Mouse (Mus musculus) CD4-positive naive resting alpha-beta T cell, adult 57 days (primary cell): ENCODE results near the gene Ms4a1. TPM values are rescaled to one million over a fixed set of nuclear protein-coding genes. Genes with fewer than 3 reads are reported as not detected.

Source experiments
- total RNA-seq: library from RNA; stranded (reverse); gene quantifications from one replicate; pipeline ENCODE4 v1.2.4, GENCODE M21; 2023

Gene Ms4a1
- 23.8 TPM for total RNA-seq

DNA sequence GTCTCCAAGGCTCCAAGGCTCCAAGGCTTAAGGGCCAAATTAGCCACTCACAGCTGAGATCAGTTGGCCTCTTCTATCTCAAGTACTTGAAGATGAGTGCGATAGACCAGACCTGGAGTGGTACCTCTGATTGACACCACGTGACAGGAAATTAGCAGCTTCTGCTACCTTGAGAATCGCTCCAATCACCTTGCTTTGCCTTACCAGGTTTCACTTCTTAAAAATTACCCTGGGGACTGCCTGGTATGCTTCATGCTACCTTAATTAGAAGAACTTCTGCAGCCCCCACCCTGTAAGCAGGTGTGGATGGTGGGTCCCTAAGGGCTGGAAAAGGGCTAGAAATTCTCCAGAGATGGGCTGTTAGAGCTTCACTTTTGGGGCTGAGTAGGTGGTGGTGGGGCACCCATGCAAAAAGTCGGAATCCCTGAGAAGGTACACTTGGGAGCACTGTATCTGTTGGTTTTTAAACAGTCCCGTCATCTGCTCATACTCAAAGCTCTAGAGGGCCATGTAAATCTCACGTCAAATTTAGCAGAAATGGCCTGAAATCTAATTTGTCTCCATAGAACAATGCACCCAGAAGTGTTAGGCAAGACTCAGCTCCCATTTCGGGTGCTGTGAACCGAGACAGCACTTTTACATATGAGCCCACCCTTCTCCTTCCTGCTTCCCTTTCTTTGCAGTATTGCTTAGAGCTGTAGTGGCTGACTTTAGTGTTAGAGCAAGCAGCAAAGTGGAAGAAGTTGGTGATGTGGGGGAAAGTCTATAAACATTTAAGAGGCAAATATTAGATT lies at the start of gene Ms4a1:
TSS of gene Ms4a1 (minus strand) at position 190 of the 794 bp plus-strand sequence.

DNA sequence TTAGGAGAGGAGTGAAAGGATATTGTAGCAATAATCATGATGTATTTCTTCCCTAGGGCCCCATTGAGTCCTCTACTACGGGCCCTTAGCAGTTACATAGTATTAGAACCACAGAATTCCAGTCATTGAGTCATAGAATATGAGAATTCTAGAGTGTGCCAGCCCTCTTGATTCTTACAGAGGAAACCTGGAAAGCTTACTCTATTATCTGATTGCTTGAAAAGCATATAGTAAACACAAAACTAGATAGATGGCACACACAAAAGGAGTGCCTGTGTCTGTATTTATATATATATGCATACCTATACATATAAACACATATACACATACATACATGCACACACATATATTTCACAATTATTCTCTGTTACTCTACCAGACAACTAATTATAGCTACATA lies 48.3 kb upstream of the Ms4a1 start, which contains the start of gene Ms4a14:
TSS of gene Ms4a14 (minus strand) at position 101 of the 400 bp plus-strand sequence.

DNA sequence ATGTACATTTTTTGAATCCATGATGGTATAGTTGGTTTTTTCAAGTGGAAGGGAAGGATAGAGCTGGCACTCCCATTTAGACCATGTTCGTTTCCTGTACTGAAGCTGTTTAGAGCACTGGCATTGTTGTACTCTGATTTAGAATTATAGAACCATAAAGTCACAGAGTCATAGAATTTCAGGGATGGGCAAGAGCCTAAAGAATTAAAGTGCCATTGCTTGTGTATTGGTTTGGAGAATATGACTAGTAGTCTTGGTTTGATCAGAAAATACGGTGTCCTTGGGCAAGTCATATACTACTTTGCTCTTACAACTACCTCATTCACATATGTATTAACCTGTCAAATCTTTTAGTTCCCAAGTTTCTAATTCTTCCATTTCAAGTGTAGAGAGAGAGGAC lies 17.7 kb upstream of the Ms4a1 start, which contains the start of gene Ms4a5:
TSS of gene Ms4a5 (minus strand) at position 101 of the 400 bp plus-strand sequence.

DNA sequence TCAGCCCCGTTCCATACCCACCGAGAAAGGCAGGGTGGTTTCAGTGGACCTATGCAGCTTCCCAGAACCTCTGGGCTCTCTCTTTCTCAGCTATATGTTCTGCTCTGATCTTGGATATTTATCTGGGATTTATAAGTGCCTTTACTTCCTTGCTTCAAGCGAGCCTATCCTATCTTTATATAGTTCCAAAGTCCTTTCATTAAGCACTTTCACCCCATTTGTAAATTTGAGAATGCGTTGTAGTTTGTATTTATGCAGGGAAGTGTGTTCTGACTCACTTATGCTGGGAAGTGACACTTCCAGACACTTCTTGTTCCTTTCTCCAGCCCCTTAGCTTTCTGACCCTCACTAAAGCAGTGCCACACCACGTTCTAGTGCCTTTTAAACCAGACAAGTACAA lies 33.7 kb downstream of the Ms4a1 start, which contains the start of gene Ms4a12:
TSS of gene Ms4a12 (minus strand) at position 101 of the 400 bp plus-strand sequence.

Other genes with a start within 250 kb of the Ms4a1 start
- gene Ms4a18, start 248.2 kb downstream of the Ms4a1 start, total RNA-seq, result not detected
- gene Ms4a8a, start 185.1 kb downstream of the Ms4a1 start, total RNA-seq, result 1.5 TPM
- not detected for gene 1700017D01Rik, start 135.4 kb downstream of the Ms4a1 start, total RNA-seq
- gene 1700025F22Rik, start 100.9 kb downstream of the Ms4a1 start, total RNA-seq, result not detected
- not detected for gene Ms4a13, start 69.5 kb downstream of the Ms4a1 start, total RNA-seq
- gene Ms4a12, start 33.8 kb downstream of the Ms4a1 start, total RNA-seq, result not detected
- not detected for gene Ms4a5, start 17.6 kb upstream of the Ms4a1 start, total RNA-seq
- gene Ms4a14, start 48.2 kb upstream of the Ms4a1 start, total RNA-seq, result not detected
- gene Ms4a7, start 69.9 kb upstream of the Ms4a1 start, total RNA-seq, result not detected
- gene Ms4a4a, start 109.3 kb upstream of the Ms4a1 start, total RNA-seq, result 2.5 TPM
- gene Ms4a4c, start 138.5 kb upstream of the Ms4a1 start, total RNA-seq, result 26.5 TPM
- 839 TPM for gene Ms4a4b, start 177.3 kb upstream of the Ms4a1 start, total RNA-seq
- 40.2 TPM for gene Ms4a6c, start 203.1 kb upstream of the Ms4a1 start, total RNA-seq
- 354 TPM for gene Gm8369, start 219.7 kb upstream of the Ms4a1 start, total RNA-seq